Mouse (Mus musculus): ENCODE data around the gene Aff1.

Gene Aff1

GRCm38 (mm10) chr5:103774703-103775333 lies 82.6 kb downstream of the Aff1 start:
- DNase-seq: no peak

- no peak for DNase-seq
Observed at GRCm38 (mm10) chr5:103775429-103775828, 83.3 kb downstream of the Aff1 start.

- no peak for DNase-seq
Observed at GRCm38 (mm10) chr5:103776842-103777241, 84.7 kb downstream of the Aff1 start.

- no peak for DNase-seq
Observed at GRCm38 (mm10) chr5:103777446-103777845, 85.3 kb downstream of the Aff1 start.

- no peak for DNase-seq
Observed at GRCm38 (mm10) chr5:103778314-103779117, 86.3 kb downstream of the Aff1 start.

- no peak for DNase-seq
Observed at GRCm38 (mm10) chr5:103779836-103780235, 87.7 kb downstream of the Aff1 start.

GRCm38 (mm10) chr5:103780266-103780665 lies 88.1 kb downstream of the Aff1 start:
- DNase-seq: no peak

- no peak for DNase-seq
Observed at GRCm38 (mm10) chr5:103780836-103781235, 88.7 kb downstream of the Aff1 start.

GRCm38 (mm10) chr5:103783086-103783668 lies 91.0 kb downstream of the Aff1 start:
- no peak for DNase-seq

GRCm38 (mm10) chr5:103786096-103786495 lies 93.9 kb downstream of the Aff1 start:
- DNase-seq: no peak

- no peak for DNase-seq
Observed at GRCm38 (mm10) chr5:103788476-103788875, 96.3 kb downstream of the Aff1 start.

GRCm38 (mm10) chr5:103788976-103789375 lies 96.8 kb downstream of the Aff1 start:
- no peak for DNase-seq

- no peak for DNase-seq
Observed at GRCm38 (mm10) chr5:103789619-103790116, 97.5 kb downstream of the Aff1 start.

- no peak for DNase-seq
Observed at GRCm38 (mm10) chr5:103791741-103792140, 99.6 kb downstream of the Aff1 start.

GRCm38 (mm10) chr5:103795121-103795520 lies 102.9 kb downstream of the Aff1 start:
- DNase-seq: no peak

GRCm38 (mm10) chr5:103796035-103796434 lies 103.9 kb downstream of the Aff1 start:
- DNase-seq: no peak

- DNase-seq: no peak
Observed at GRCm38 (mm10) chr5:103797774-103798173, 105.6 kb downstream of the Aff1 start.

GRCm38 (mm10) chr5:103799438-103799837 lies 107.3 kb downstream of the Aff1 start:
- DNase-seq: no peak

- no peak for DNase-seq
Observed at GRCm38 (mm10) chr5:103800009-103800408, 107.8 kb downstream of the Aff1 start.

GRCm38 (mm10) chr5:103803386-103803785 lies 111.2 kb downstream of the Aff1 start:
- no peak for DNase-seq

- DNase-seq: no peak
Observed at GRCm38 (mm10) chr5:103803927-103804590, 111.9 kb downstream of the Aff1 start.

GRCm38 (mm10) chr5:103806851-103807578 lies 114.8 kb downstream of the Aff1 start:
- DNase-seq: no peak

All from spleen, adult 18-20 months (tissue).